Mouse (Mus musculus) heart, adult 2 months (tissue): ENCODE data around the gene Zdhhc21. TPM values are rescaled to one million over a fixed set of nuclear protein-coding genes. Genes with fewer than 3 reads are reported as not detected.

ENCODE experiments used
- DNase-seq, 2 experiments: peaks; one replicate each; pipeline ENCODE4 v3.0.0; 2021
- H3K27ac ChIP-seq: fragments of 200-600 bp; 2 replicates; pipeline ENCODE4 v1.8.1; 2022
- H3K27me3 ChIP-seq: fragments of 200-500 bp; 2 replicates; pipeline ENCODE4 v1.6.1; 2012; ENCODE audit warnings: mild to moderate bottlenecking, low read length, inconsistent platforms, mixed read lengths; ENCODE audit not compliant: control insufficient read depth, insufficient read depth
- H3K36me3 ChIP-seq: fragments of 200-500 bp; 2 replicates; pipeline ENCODE4 v1.6.1; 2012; ENCODE audit warnings: low read length, inconsistent platforms; ENCODE audit not compliant: control insufficient read depth, insufficient read depth
- H3K4me1 ChIP-seq: fragments of 200-500 bp; 2 replicates; pipeline ENCODE4 v1.6.1; 2011; ENCODE audit warnings: low read length; ENCODE audit not compliant: control insufficient read depth, insufficient read depth
- H3K4me3 ChIP-seq: fragments of 200-600 bp; 2 replicates; pipeline ENCODE4 v1.8.1; 2022
- H3K79me2 ChIP-seq: fragments of 200-500 bp; replicated peaks from 2 replicates; pipeline ENCODE4 v1.6.1; 2012; ENCODE audit warnings: mild to moderate bottlenecking, inconsistent platforms, low read length, moderate library complexity, mixed read lengths; ENCODE audit not compliant: control insufficient read depth, insufficient read depth
- H3K9ac ChIP-seq: fragments of 200-500 bp; 2 replicates; pipeline ENCODE4 v1.6.1; 2012; ENCODE audit warnings: low read depth, mild to moderate bottlenecking, control low read depth, inconsistent platforms, low read length, mixed read lengths
- CTCF ChIP-seq: fragments of 200-600 bp; IDR thresholded peaks from 2 replicates; pipeline ENCODE4 v1.8.1; 2022; ENCODE audit warnings: antibody characterized with exemption, mild to moderate bottlenecking, moderate library complexity
- EP300 ChIP-seq: fragments of 200-500 bp; IDR thresholded peaks from 2 replicates; pipeline ENCODE4 v1.6.1; 2011; ENCODE audit warnings: low read depth, low read length, control low read depth; ENCODE audit not compliant: insufficient read depth
- POLR2A ChIP-seq: fragments of 200-500 bp; IDR thresholded peaks from 2 replicates; pipeline ENCODE4 v1.6.1; 2011; ENCODE audit warnings: mild to moderate bottlenecking, low read depth, low read length, control low read depth; ENCODE audit not compliant: insufficient read depth
- WGBS: fragments of 180-500 bp; shearing (Covaris S2); methylation state at CpG from one replicate; pipeline ENCODE4 v1.1.7; 2018; 5-methylcytosine and 5-hydroxymethylcytosine counted together
- intact Hi-C: fragments of 180-260 bp; cut with DNase I; formaldehyde crosslinking; loops from one replicate; pipeline ENCODE4 v1.15.1; 2025
- polyA plus RNA-seq: library from polyadenylated mRNA; depleted of rRNA; stranded (reverse); fragments of >200 nt; gene quantifications from 2 replicates; pipeline ENCODE4 v1.2.3, GENCODE M21; 2012
- total RNA-seq, 2 experiments: library from RNA; stranded (reverse); gene quantifications; 2 replicates each; pipeline ENCODE4 v1.2.3; 2021

Zdhhc21 gene
- total and polyA plus RNA-seq, 3 experiments, result 2.7 to 9.3 (median 8.5) TPM

- no peak overlapping the region for H3K4me3 ChIP-seq
- H3K9ac ChIP-seq, result no peak overlapping the region
- no peaks in the 10 kb centered on the region for H3K36me3 ChIP-seq
- TF ChIP-seq CTCF (no peak), EP300 (no peak), POLR2A (no peak)
- no peaks in the 10 kb centered on the region for H3K4me1 ChIP-seq
- H3K27me3 ChIP-seq, result no peaks in the 10 kb centered on the region
- intact Hi-C loops, result no loop called here
- H3K27ac ChIP-seq, result no peak overlapping the region
- no peak for DNase-seq
- 65% methylated on average over 6 of the region's 6 CpGs for WGBS
- H3K79me2 ChIP-seq, result no peaks in the 10 kb centered on the region
Observed at GRCm38 (mm10) chr4:82870931-82871330, 11.2 kb upstream of the Zdhhc21 start.

DNA sequence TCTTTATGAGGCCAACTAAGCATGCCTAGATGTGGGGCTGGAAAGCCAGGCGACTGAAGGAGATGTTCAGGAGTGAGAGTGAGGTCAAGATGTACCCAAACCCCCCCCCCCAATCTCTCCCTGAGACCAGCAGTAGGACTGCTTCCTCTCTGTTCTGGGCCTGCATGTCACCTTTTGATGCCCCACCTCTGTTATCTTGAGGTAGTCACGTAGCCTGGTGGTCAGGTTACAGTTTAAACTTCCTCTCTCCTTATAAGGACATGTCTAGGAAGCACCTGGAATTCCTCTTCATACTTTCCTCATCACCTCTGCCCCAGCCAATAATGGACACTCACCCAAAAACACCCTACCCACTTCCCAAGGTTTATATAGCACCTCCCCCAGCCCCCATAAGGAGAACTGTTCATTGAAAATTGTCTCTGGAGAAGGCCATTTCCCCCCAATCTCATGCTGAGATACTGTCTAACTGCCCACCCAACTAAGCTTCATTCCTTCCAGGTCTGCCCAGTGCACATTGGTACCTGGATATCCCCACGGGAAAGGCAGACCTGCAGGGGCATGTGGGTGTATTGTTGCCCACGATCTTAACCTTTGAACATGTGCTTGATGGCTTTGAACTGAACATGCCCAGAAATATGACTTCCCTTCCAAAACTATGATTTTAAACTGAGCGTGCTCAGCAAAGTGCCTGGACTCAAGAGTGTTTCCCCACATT, 8.1 kb upstream of the Zdhhc21 start:
- Histone ChIP-seq H3K36me3 (no peaks in the 10 kb centered on the region), H3K4me3 (no peak overlapping the region), H3K4me1 (no peaks in the 10 kb centered on the region), H3K27ac (no peak overlapping the region), H3K79me2 (no peaks in the 10 kb centered on the region), H3K27me3 (no peaks in the 10 kb centered on the region), H3K9ac (no peak overlapping the region)
- TF ChIP-seq CTCF, result no peak
- TF ChIP-seq EP300, result no peak
- no peak for TF ChIP-seq POLR2A
- 80% methylated on average over 5 of the region's 5 CpGs for WGBS
- DNase-seq, result no peak
- intact Hi-C loops, result no loop called here

DNA sequence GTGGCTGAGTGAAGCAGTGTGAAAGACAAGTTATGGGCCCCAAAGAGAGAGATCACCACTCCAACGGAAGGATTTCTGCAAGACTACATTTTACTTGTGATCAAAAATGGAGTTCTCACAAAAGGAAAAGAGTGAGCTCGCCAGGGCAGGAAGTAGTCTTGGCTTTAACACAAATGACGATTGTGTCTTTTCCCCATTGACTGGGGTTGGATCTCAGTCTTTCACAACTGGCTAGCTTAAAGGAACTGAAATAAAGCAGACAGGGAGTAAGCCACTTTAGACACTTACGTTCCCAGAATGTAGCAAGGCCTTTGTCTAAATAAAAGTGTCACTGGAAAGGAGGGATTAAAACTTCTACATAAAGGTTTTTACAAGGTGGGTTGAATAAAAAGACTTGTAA, 7.4 kb upstream of the Zdhhc21 start:
- no peak for DNase-seq
- 26% methylated on average over 4 of the region's 4 CpGs for WGBS
- TF ChIP-seq POLR2A (no peak), CTCF (no peak), EP300 (no peak)
- Histone ChIP-seq H3K9ac (no peak overlapping the region), H3K27ac (no peak overlapping the region), H3K36me3 (no peaks in the 10 kb centered on the region), H3K27me3 (no peaks in the 10 kb centered on the region), H3K79me2 (no peaks in the 10 kb centered on the region), H3K4me1 (no peaks in the 10 kb centered on the region), H3K4me3 (no peak overlapping the region)
- intact Hi-C loops, result no loop called here

GRCm38 (mm10) chr4:82864974-82865699, 5.4 kb upstream of the Zdhhc21 start:
- Histone ChIP-seq H3K79me2 (no peaks in the 10 kb centered on the region), H3K4me1 (no peaks in the 10 kb centered on the region), H3K27me3 (no peaks in the 10 kb centered on the region), H3K9ac (no peak overlapping the region), H3K36me3 (no peaks in the 10 kb centered on the region), H3K4me3 (no peak overlapping the region), H3K27ac (no peak overlapping the region)
- TF ChIP-seq CTCF (no peak), POLR2A (no peak), EP300 (no peak)
- intact Hi-C loops, result no loop called here
- WGBS, result 76% methylated on average over 8 of the region's 8 CpGs
- no peak for DNase-seq

DNA sequence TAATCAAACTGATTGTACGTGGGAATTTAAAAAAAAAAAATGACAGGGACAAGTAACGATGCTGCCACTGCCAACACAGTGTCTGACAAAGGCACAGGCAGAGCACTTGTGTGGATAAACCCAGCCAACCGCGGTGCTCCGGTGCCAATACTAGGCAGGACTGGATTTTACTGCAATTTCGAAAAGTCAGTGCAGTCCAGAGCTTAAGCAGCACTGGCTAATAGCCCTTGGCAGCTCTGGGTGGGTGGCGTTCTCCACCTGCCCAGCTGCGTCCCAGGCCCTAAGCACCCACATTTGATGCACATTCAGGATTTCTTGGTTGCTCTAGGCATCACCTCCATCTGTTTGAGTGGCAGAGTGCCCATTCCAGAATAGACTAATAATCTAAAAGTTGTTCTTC, 3.6 kb upstream of the Zdhhc21 start:
- 88% methylated on average over 8 of the region's 8 CpGs for WGBS
- intact Hi-C loops, result no loop called here

DNA sequence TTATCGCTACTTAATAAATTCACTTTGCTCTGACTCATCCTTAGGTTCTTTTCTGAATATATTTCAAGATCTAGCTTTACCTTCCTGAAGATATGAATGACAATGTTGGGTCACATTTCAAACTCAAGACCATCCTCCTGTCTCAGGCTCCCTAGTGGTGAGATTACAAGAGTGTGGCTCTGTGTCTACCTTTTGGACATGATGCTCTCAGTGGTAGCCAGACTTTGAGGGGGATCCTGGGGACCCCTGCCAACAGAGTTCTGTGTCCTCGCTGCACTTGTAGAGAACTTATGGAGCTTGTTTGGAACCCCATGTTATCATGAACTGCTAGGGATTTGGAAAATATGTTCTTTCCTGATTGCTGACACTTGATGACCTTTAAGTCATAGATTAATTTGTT, 1.7 kb upstream of the Zdhhc21 start:
- H3K9ac ChIP-seq, result no peak overlapping the region
- WGBS, result 95% methylated on average over 2 of the region's 2 CpGs
- H3K79me2 ChIP-seq, result no peaks in the 10 kb centered on the region
- H3K4me3 ChIP-seq, result no peak overlapping the region
- intact Hi-C loops, result no loop called here
- no peaks in the 10 kb centered on the region for H3K27me3 ChIP-seq
- no peak for DNase-seq
- H3K27ac ChIP-seq, result no peak overlapping the region
- no peaks in the 10 kb centered on the region for H3K36me3 ChIP-seq
- TF ChIP-seq CTCF (no peak), EP300 (no peak), POLR2A (no peak)
- no peaks in the 10 kb centered on the region for H3K4me1 ChIP-seq

More for the DNA sequence above, 3.6 kb upstream of the Zdhhc21 start:
- no peak for DNase-seq
- Histone ChIP-seq H3K4me1 (no peaks in the 10 kb centered on the region), H3K4me3 (no peak overlapping the region), H3K79me2 (no peaks in the 10 kb centered on the region), H3K9ac (no peak overlapping the region), H3K27me3 (no peaks in the 10 kb centered on the region), H3K36me3 (no peaks in the 10 kb centered on the region), H3K27ac (no peak overlapping the region)
- TF ChIP-seq EP300 (no peak), POLR2A (no peak), CTCF (no peak)
